Mouse (Mus musculus) lung, postnatal 14 days (tissue): ENCODE results near the gene Cyp11a1.

Experiments
- DNase-seq: peaks from one replicate; pipeline ENCODE4 v3.0.0; 2021

The Cyp11a1 gene

GRCm38 (mm10) chr9:58009588-58009987, 3.4 kb downstream of the Cyp11a1 start:
- no peak for DNase-seq

GRCm38 (mm10) chr9:58011027-58011426, 4.8 kb downstream of the Cyp11a1 start:
- no peak for DNase-seq

- DNase-seq = no peak
Observed at GRCm38 (mm10) chr9:58011552-58011951, 5.3 kb downstream of the Cyp11a1 start.

- DNase-seq = no peak
Observed at GRCm38 (mm10) chr9:58012486-58012885, 6.3 kb downstream of the Cyp11a1 start.

GRCm38 (mm10) chr9:58012935-58013334, 6.7 kb downstream of the Cyp11a1 start:
- DNase-seq = no peak

- DNase-seq = no peak
Observed at GRCm38 (mm10) chr9:58014393-58015160, 8.4 kb downstream of the Cyp11a1 start.

GRCm38 (mm10) chr9:58015856-58016255, 9.6 kb downstream of the Cyp11a1 start:
- no peak for DNase-seq

- no peak for DNase-seq
Observed at GRCm38 (mm10) chr9:58016962-58017361, 10.8 kb downstream of the Cyp11a1 start.

- DNase-seq = no peak
Observed at GRCm38 (mm10) chr9:58018385-58018784, 12.2 kb downstream of the Cyp11a1 start.

GRCm38 (mm10) chr9:58025995-58026394, 19.8 kb downstream of the Cyp11a1 start:
- DNase-seq = no peak

- no peak for DNase-seq
Observed at GRCm38 (mm10) chr9:58027426-58028180, 21.4 kb downstream of the Cyp11a1 start.

GRCm38 (mm10) chr9:58028841-58029240, 22.6 kb downstream of the Cyp11a1 start:
- DNase-seq = no peak

- no peak for DNase-seq
Observed at GRCm38 (mm10) chr9:58029635-58030034, 23.4 kb downstream of the Cyp11a1 start.

- DNase-seq = no peak
Observed at GRCm38 (mm10) chr9:58031895-58032294, 25.7 kb downstream of the Cyp11a1 start.

- no peak for DNase-seq
Observed at GRCm38 (mm10) chr9:58035519-58035918, 29.3 kb downstream of the Cyp11a1 start.

- DNase-seq = no peak
Observed at GRCm38 (mm10) chr9:58035951-58036698, 29.9 kb downstream of the Cyp11a1 start.

GRCm38 (mm10) chr9:58036961-58037360, 30.8 kb downstream of the Cyp11a1 start:
- no peak for DNase-seq

GRCm38 (mm10) chr9:58038500-58039168, 32.4 kb downstream of the Cyp11a1 start:
- peak; percentile 75 for DNase-seq

GRCm38 (mm10) chr9:58040977-58041376, 34.8 kb downstream of the Cyp11a1 start:
- no peak for DNase-seq

GRCm38 (mm10) chr9:58042391-58042790, 36.2 kb downstream of the Cyp11a1 start:
- no peak for DNase-seq

GRCm38 (mm10) chr9:58043496-58044017, 37.3 kb downstream of the Cyp11a1 start:
- no peak for DNase-seq

- no peak for DNase-seq
Observed at GRCm38 (mm10) chr9:58044828-58045227, 38.6 kb downstream of the Cyp11a1 start.

GRCm38 (mm10) chr9:58045646-58046045, 39.4 kb downstream of the Cyp11a1 start:
- DNase-seq = no peak
